Mouse (Mus musculus) embryonic fibroblast, embryonic 13.5 days (primary cell): ENCODE data around the gene Chpf2. TPM values are rescaled to one million over a fixed set of nuclear protein-coding genes. Genes with fewer than 3 reads are reported as not detected.
A peak's percentile ranks its signal among the peaks of the same experiment; 100 is the strongest.

Source experiments
- H3K27ac ChIP-seq: 2 replicates; pipeline ENCODE4 v1.5.1; 2012; ENCODE audit warnings: low read length, control low read depth, inconsistent platforms; ENCODE audit not compliant: insufficient read depth
- H3K4me1 ChIP-seq: 2 replicates; pipeline ENCODE4 v1.6.1; 2011; ENCODE audit warnings: low read length; ENCODE audit not compliant: control insufficient read depth, insufficient read depth
- H3K4me3 ChIP-seq: 2 replicates; pipeline ENCODE4 v1.5.1; 2011; ENCODE audit warnings: mild to moderate bottlenecking, control low read depth, low read length; ENCODE audit not compliant: insufficient read depth
- CTCF ChIP-seq: IDR thresholded peaks from 2 replicates; pipeline ENCODE4 v1.5.1; 2011; ENCODE audit warnings: mild to moderate bottlenecking, control low read depth, low read length, moderate library complexity, borderline replicate concordance; ENCODE audit not compliant: insufficient read depth
- POLR2A ChIP-seq: IDR thresholded peaks from 2 replicates; pipeline ENCODE4 v1.6.1; 2011; ENCODE audit warnings: low read depth, mild to moderate bottlenecking, control low read depth, low read length, moderate library complexity
- polyA plus RNA-seq: library from polyadenylated mRNA; stranded (reverse); fragments of >200 nt; gene quantifications from 2 replicates; pipeline ENCODE4 v1.2.4, GENCODE M21; 2011; ENCODE audit warnings: low read depth; ENCODE audit not compliant: missing spikeins, insufficient read length

Gene Chpf2
- polyA plus RNA-seq, 1 experiment, result 45.5 TPM

- Histone ChIP-seq H3K4me1 (no peaks in the 10 kb centered on the region), H3K4me3 (no peak overlapping the region), H3K27ac (no peak overlapping the region)
- TF ChIP-seq POLR2A (no peak; the same call in 1 of the 2 replicates), CTCF (no peak)
Observed at GRCm38 (mm10) chr5:24597221-24597728, 10.7 kb downstream of the Chpf2 start.

- no peaks in the 10 kb centered on the region for H3K4me1 ChIP-seq
- no peak for TF ChIP-seq POLR2A
- no peak for TF ChIP-seq CTCF
Observed at GRCm38 (mm10) chr5:24597901-24598569, 11.5 kb downstream of the Chpf2 start.

DNA sequence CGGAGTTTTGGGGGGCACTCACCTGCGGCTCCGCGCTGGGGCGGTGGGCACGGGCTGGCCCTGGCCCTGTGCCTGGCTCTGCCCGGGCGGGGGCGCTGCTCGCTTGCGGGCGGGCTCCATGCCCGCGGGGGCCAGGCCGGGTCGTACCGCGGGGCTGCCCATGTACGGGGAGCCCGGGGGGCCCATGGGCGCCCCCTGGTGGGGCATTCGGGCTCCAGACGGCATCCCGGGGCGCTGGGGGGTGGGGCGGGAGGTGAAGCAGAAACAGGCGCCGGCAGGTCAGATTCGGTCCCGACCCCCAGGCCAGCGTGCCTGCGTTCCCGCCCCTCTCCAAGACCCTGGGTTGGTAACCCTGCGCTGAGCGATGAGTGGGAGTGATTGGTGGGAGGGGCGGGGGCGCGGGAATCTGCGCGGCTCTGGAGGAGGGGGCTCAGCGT is 12.0 kb downstream of the Chpf2 start:
- Histone ChIP-seq H3K27ac (no peak overlapping the region), H3K4me3 (peak overlapping the region; percentile 5; the same call in 1 of the 2 replicates), H3K4me1 (no peaks in the 10 kb centered on the region)
- no peak for TF ChIP-seq POLR2A
- TF ChIP-seq CTCF, result no peak

More at GRCm38 (mm10) chr5:24597901-24598569, 11.5 kb downstream of the Chpf2 start:
- H3K4me3 ChIP-seq, result peak overlapping the region; percentile 5; the same call in 1 of the 2 replicates
- H3K27ac ChIP-seq, result no peak overlapping the region

DNA sequence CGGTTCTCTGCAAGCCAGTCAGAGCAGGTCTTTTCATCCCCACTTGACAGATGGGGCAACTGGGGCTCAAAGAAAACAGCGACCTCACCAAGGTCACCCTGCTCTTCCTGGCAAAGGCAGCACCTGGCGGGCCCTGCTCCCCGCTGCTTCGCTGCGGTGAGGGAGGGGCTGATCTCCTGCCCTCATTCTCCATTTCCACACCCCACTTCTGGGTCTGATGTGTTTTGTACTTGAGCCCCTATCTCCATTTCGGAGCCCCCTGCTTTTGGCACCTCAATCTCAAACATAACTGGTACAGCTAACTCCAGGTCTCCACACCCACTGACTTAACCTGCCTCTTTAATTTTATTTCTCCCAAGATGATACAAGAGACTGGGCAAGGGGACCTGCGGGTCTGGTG is 12.6 kb downstream of the Chpf2 start:
- H3K4me3 ChIP-seq, result no peak overlapping the region
- H3K27ac ChIP-seq, result no peak overlapping the region
- no peak for TF ChIP-seq POLR2A
- no peak for TF ChIP-seq CTCF
- H3K4me1 ChIP-seq, result no peaks in the 10 kb centered on the region

DNA sequence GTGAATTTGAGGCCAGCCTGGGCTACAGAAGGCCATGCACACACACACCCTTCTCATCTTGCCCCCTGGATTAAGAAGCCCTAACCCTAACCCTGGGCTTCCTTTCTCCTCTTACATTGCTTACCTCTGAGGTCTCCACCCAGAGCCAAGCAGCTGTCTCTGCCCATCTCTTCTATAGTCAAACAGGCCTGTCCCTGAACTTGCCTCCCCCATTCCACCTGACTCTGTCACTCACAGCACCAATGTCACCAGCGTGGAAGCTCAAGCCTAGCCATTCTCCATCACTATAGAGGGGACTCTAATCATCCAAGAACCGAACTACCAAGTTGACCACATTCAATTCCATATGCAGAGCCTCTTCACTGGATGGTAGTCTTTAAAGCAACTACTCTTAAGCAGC is 13.7 kb downstream of the Chpf2 start:
- no peak overlapping the region for H3K27ac ChIP-seq
- TF ChIP-seq POLR2A (no peak), CTCF (no peak)

GRCm38 (mm10) chr5:24601071-24601835 is 14.7 kb downstream of the Chpf2 start:
- H3K27ac ChIP-seq, result peak overlapping the region; percentile 93
- peaks cover 5% of the 10 kb centered on the region; the same call in 1 of the 2 replicates for H3K4me1 ChIP-seq
- peak overlapping the region; percentile 66 for H3K4me3 ChIP-seq
- TF ChIP-seq CTCF (no peak), POLR2A (no peak)

More for the DNA sequence above, 13.7 kb downstream of the Chpf2 start:
- H3K4me1 ChIP-seq, result no peaks in the 10 kb centered on the region
- no peak overlapping the region for H3K4me3 ChIP-seq

GRCm38 (mm10) chr5:24601911-24602750 is 15.6 kb downstream of the Chpf2 start:
- H3K27ac ChIP-seq, result peak overlapping the region; percentile 93
- no peak for TF ChIP-seq CTCF
- TF ChIP-seq POLR2A, result peak; percentile 89; the same call in 1 of the 2 replicates
- H3K4me3 ChIP-seq, result peak overlapping the region; percentile 66
- peaks cover 5% of the 10 kb centered on the region; the same call in 1 of the 2 replicates for H3K4me1 ChIP-seq

- Histone ChIP-seq H3K4me1 (peaks cover 5% of the 10 kb centered on the region; the same call in 1 of the 2 replicates), H3K27ac (peak overlapping the region; percentile 93), H3K4me3 (peak overlapping the region; percentile 32)
- peak; percentile 93 for TF ChIP-seq POLR2A
- TF ChIP-seq CTCF, result no peak
Observed at GRCm38 (mm10) chr5:24602751-24603343, 16.3 kb downstream of the Chpf2 start.
